Mouse (Mus musculus) midbrain, embryonic 11.5 days (tissue): Measurements from ENCODE around the gene Klhdc1. TPM values are rescaled to one million over a fixed set of nuclear protein-coding genes. Genes with fewer than 3 reads are reported as not detected.
A peak's percentile ranks its signal among the peaks of the same experiment; 100 is the strongest.

Experiments
- ATAC-seq: fragments of 200-750 bp; cut with Nextera tagmentation; 2 replicates; pipeline ENCODE4 v1.8.0; 2017; ENCODE audit warnings: moderate TSS enrichment, moderate library complexity; ENCODE audit not compliant: low FRiP score
- DNase-seq: peaks from one replicate; pipeline ENCODE4 v3.0.0; 2015; ENCODE audit warnings: low spot score; ENCODE audit errors: missing footprints
- H3K27ac ChIP-seq: fragments of 300-500 bp; sonication (generic); 2 replicates; pipeline ENCODE4 v1.5.1; 2014; ENCODE audit warnings: low read depth, low read length
- H3K27me3 ChIP-seq: fragments of 300-500 bp; sonication (generic); 2 replicates; pipeline ENCODE4 v1.6.1; 2014; ENCODE audit warnings: mild to moderate bottlenecking, low read length, moderate library complexity, mixed read lengths; ENCODE audit not compliant: control insufficient read depth, insufficient read depth
- H3K36me3 ChIP-seq: fragments of 300-500 bp; sonication (generic); 2 replicates; pipeline ENCODE4 v1.6.1; 2014; ENCODE audit warnings: mild to moderate bottlenecking, low read length, moderate library complexity, mixed read lengths; ENCODE audit not compliant: control insufficient read depth, insufficient read depth
- H3K4me1 ChIP-seq: fragments of 300-500 bp; sonication (generic); 2 replicates; pipeline ENCODE4 v1.6.1; 2014; ENCODE audit warnings: low read length; ENCODE audit not compliant: control insufficient read depth, insufficient read depth
- H3K4me2 ChIP-seq: fragments of 300-500 bp; sonication (generic); 2 replicates; pipeline ENCODE4 v1.6.1; 2014; ENCODE audit warnings: mild to moderate bottlenecking, moderate library complexity
- H3K4me3 ChIP-seq: fragments of 300-500 bp; sonication (generic); 2 replicates; pipeline ENCODE4 v1.5.1; 2014; ENCODE audit warnings: low read depth, low read length
- H3K9ac ChIP-seq: fragments of 300-500 bp; sonication (generic); 2 replicates; pipeline ENCODE4 v1.6.1; 2014; ENCODE audit warnings: low read length
- H3K9me3 ChIP-seq: fragments of 300-500 bp; sonication (generic); 2 replicates; pipeline ENCODE4 v1.6.1; 2016; ENCODE audit warnings: low read length; ENCODE audit not compliant: control insufficient read depth
- WGBS: fragments of 180-500 bp; shearing (Covaris S2); extraction: QIAGEN DNeasy Blood & Tissue Kit; methylation state at CpG from one replicate; pipeline ENCODE4 v1.1.7; 2014; 5-methylcytosine and 5-hydroxymethylcytosine counted together
- polyA plus RNA-seq: library from polyadenylated mRNA; unstranded; fragments of >200 nt; fragmentation: Nextera tagmentation; extraction: Ambion mirVana; gene quantifications from 2 replicates; pipeline ENCODE4 v1.2.1, GENCODE M21; 2014

The Klhdc1 gene
- polyA plus RNA-seq, 1 experiment from 2014 or later, result 2.9 TPM

- H3K4me1 ChIP-seq, result no peaks in the 10 kb centered on the region
- H3K4me2 ChIP-seq, result no peak overlapping the region
- WGBS, result 91% methylated on average over 19 of the region's 19 CpGs
- H3K36me3 ChIP-seq, result no peaks in the 10 kb centered on the region
- ATAC-seq (no peak), DNase-seq (no peak)
- no peak overlapping the region for H3K4me3 ChIP-seq
- no peaks in the 10 kb centered on the region for H3K27me3 ChIP-seq
- no peak overlapping the region for H3K27ac ChIP-seq
- H3K9me3 ChIP-seq, result no peaks in the 10 kb centered on the region
- no peak overlapping the region for H3K9ac ChIP-seq
Observed at GRCm38 (mm10) chr12:69220613-69221277, 20.2 kb upstream of the Klhdc1 start.

DNA sequence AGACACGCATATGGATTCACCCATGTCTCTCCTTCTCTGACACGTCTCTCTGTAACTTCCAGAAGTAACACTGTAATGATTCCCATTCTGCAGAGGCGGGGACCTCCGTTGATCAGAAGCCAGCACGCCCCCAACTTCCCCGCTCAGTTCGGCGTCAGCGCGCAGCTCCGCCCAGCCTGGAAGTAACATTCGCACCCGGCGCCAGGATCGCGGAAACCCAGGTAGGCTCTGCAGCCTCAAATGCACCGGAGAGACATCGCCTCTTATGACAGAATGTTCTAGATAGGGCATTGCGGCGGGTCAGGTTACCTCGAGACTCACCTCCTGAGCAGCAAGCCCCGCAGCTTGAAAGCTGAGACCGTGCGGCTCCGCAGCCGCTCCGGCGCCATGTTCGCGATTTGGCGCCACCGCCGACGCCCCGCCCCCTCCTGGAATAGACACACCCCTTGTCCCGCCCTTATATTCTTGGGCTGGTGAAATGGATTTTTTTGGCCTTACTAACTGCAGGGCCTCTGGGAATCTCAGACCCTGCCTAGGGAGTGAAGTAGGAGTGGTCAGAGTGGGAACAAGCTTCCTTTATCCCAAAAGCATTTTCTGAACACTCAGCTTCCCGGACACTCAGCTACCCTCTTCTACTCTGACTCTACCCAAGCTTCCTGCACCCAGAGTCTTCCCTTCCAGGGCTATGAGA is 13.1 kb upstream of the Klhdc1 start, which contains the start of gene Pole2:
Pole2 (minus strand) TSS at position 420 of the 691 bp plus-strand sequence.
- Histone ChIP-seq H3K9ac (peak within 1 kb of the TSS; percentile 80), H3K4me3 (peak within 1 kb of the TSS; percentile 69), H3K4me1 (no peaks in the 10 kb centered on the region), H3K9me3 (no peaks in the 10 kb centered on the region), H3K4me2 (peak within 1 kb of the TSS; percentile 57), H3K27ac (no peak within 1 kb of the TSS), H3K27me3 (no peaks in the 10 kb centered on the region), H3K36me3 (no peaks in the 10 kb centered on the region)
- WGBS, result 1% methylated on average over 37 of the region's 37 CpGs
- ATAC-seq (peak; percentile 97), DNase-seq (peak; percentile 99)

DNA sequence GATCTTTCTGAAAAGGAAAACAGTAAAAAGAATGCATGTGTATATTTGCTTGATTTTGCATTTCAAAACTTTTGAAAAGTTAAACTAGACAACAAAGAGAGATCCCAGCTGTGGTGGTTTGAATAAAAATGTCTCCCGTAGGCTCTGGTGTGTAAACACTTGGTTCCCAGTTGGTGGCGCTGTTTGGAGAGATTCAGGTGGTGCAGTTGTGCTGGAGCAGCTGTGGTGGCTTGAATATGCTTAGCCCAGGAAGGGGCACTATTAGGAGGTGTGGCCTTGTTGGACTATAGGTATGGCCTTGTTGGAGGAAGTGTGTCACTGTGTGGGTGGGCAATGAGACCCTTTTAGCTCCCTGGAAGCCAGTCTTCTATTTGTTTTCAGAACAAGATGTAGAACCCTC is 11.7 kb upstream of the Klhdc1 start:
- H3K36me3 ChIP-seq, result no peaks in the 10 kb centered on the region
- H3K4me2 ChIP-seq, result no peak overlapping the region
- no peaks in the 10 kb centered on the region for H3K9me3 ChIP-seq
- peak; percentile 23 for DNase-seq
- H3K4me3 ChIP-seq, result no peak overlapping the region
- ATAC-seq, result no peak
- H3K27me3 ChIP-seq, result no peaks in the 10 kb centered on the region
- H3K4me1 ChIP-seq, result no peaks in the 10 kb centered on the region
- no peak overlapping the region for H3K27ac ChIP-seq
- H3K9ac ChIP-seq, result no peak overlapping the region
- 53% methylated on average over 2 of the region's 2 CpGs for WGBS

DNA sequence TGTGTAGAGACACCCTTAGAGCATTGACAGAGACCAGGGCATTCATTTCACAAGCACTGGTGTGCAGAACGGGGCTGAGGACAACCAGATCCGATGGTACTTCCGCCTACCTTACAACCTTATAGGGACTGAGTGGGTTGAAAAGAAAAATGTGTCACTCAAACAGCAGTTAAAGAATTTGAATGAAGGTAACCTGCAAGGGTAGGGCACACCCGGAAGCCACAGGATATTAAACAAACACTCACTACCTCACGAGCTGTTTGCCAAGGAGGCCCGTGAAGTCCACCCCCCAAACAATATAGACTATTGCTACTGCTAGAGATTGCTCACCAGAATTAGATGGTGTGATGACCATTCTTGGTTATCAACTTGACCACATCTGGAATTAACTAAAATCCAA is 5.2 kb upstream of the Klhdc1 start:
- WGBS, result 90% methylated on average over 6 of the region's 6 CpGs

GRCm38 (mm10) chr12:69238284-69238683 is 2.7 kb upstream of the Klhdc1 start:
- Histone ChIP-seq H3K4me1 (peaks cover 7% of the 10 kb centered on the region; the same call in 1 of the 2 replicates), H3K4me3 (no peak overlapping the region), H3K9ac (no peak overlapping the region), H3K36me3 (no peaks in the 10 kb centered on the region), H3K27me3 (no peaks in the 10 kb centered on the region), H3K9me3 (no peaks in the 10 kb centered on the region), H3K4me2 (no peak overlapping the region), H3K27ac (no peak overlapping the region)
- 47% methylated on average over 3 of the region's 3 CpGs for WGBS
- DNase-seq (no peak), ATAC-seq (no peak)

More for the DNA sequence above, 5.2 kb upstream of the Klhdc1 start:
- H3K27ac ChIP-seq, result no peak overlapping the region
- H3K4me3 ChIP-seq, result no peak overlapping the region
- no peak overlapping the region for H3K9ac ChIP-seq
- no peak for ATAC-seq
- peaks cover under 1% of the 10 kb centered on the region; the same call in 1 of the 2 replicates for H3K4me1 ChIP-seq
- no peak overlapping the region for H3K4me2 ChIP-seq
- no peaks in the 10 kb centered on the region for H3K27me3 ChIP-seq
- DNase-seq, result no peak
- no peaks in the 10 kb centered on the region for H3K36me3 ChIP-seq
- H3K9me3 ChIP-seq, result no peaks in the 10 kb centered on the region

DNA sequence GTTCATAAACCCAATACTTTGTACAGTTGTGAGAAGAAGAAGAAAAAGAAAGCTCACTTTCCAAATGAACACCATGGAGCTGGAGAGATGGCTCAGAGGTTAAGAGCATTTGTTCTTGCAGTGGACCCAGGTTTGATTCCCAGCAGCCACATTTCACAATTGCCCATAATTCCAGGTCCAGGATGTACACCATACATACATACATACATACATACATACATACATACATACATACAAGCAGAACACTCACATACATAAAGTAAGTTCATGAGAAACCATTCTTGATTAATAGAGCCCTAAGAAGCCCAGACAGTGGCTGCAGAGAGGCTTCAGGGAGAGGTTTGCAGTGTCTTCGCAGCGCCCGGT is 412 bp downstream of the Klhdc1 start:
- H3K4me2 ChIP-seq, result peak overlapping the region; percentile 75
- peaks cover 7% of the 10 kb centered on the region; the same call in 1 of the 2 replicates for H3K4me1 ChIP-seq
- peak overlapping the region; percentile 66 for H3K4me3 ChIP-seq
- no peak for DNase-seq
- H3K36me3 ChIP-seq, result no peaks in the 10 kb centered on the region
- H3K27ac ChIP-seq, result peak overlapping the region; percentile 51; the same call in 1 of the 2 replicates
- H3K27me3 ChIP-seq, result no peaks in the 10 kb centered on the region
- no peaks in the 10 kb centered on the region for H3K9me3 ChIP-seq
- H3K9ac ChIP-seq, result peak overlapping the region; percentile 94
- 2% methylated on average over 3 of the region's 3 CpGs for WGBS
- 0 out of 2 replicates have a peak, but pooled peaks have one; percentile 2 for ATAC-seq

GRCm38 (mm10) chr12:69241771-69242431 is 925 bp downstream of the Klhdc1 start:
- WGBS, result 0% methylated on average over 61 of the region's 64 CpGs
- Histone ChIP-seq H3K9ac (peak overlapping the region; percentile 94), H3K4me2 (peak overlapping the region; percentile 75), H3K27ac (peak overlapping the region; percentile 51; the same call in 1 of the 2 replicates), H3K9me3 (no peaks in the 10 kb centered on the region), H3K36me3 (no peaks in the 10 kb centered on the region), H3K27me3 (no peaks in the 10 kb centered on the region), H3K4me3 (peak overlapping the region; percentile 66), H3K4me1 (peaks cover 7% of the 10 kb centered on the region; the same call in 1 of the 2 replicates)
- peak; percentile 98 for ATAC-seq
- peak; percentile 97 for DNase-seq

- Histone ChIP-seq H3K36me3 (no peaks in the 10 kb centered on the region), H3K27ac (no peak overlapping the region), H3K4me2 (no peak overlapping the region), H3K4me1 (no peaks in the 10 kb centered on the region), H3K9ac (no peak overlapping the region), H3K27me3 (no peaks in the 10 kb centered on the region), H3K4me3 (no peak overlapping the region), H3K9me3 (no peaks in the 10 kb centered on the region)
- ATAC-seq (no peak), DNase-seq (peak; percentile 61)
- 88% methylated on average over 4 of the region's 4 CpGs for WGBS
Observed at GRCm38 (mm10) chr12:69249766-69250165, 8.8 kb downstream of the Klhdc1 start.

DNA sequence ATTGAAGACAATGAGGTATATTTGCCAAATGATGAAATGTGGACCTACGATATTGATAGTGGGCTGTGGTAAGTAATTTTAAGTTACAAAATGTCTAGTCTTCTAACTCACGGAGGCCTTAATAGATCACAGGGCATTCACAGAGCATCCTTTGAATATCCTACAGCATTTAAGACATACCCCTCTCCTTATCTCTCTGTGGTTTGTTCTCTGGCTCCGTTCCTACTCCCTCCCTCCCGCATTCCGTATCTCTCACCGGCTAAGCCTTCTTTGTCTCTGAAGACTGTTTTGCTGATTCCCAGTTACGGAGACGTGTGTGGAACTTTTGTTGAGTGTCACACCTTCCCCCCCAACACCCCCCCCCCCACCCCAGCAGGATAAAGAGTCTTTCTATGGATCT is 9.8 kb downstream of the Klhdc1 start:
- DNase-seq (no peak), ATAC-seq (no peak)
- Histone ChIP-seq H3K27me3 (no peaks in the 10 kb centered on the region), H3K4me1 (no peaks in the 10 kb centered on the region), H3K9me3 (no peaks in the 10 kb centered on the region), H3K9ac (no peak overlapping the region), H3K4me2 (no peak overlapping the region), H3K4me3 (no peak overlapping the region), H3K27ac (no peak overlapping the region), H3K36me3 (no peaks in the 10 kb centered on the region)
- WGBS, result 80% methylated on average over 8 of the region's 8 CpGs
